In genomic region chr10:67051466-67051865, GRCm38 (mm10) we compare ENCODE assay signal across 18 mouse cellular contexts. TPM values are rescaled to one million over a fixed set of nuclear protein-coding genes. Genes with fewer than 3 reads are reported as not detected.
DNase-seq lines count a peak whose midpoint lies in the region; ATAC-seq and TF ChIP-seq lines count a peak whose summit lies in the region.
"Had no signal": no experiment of that assay in that cellular context is flagged by ENCODE, and none has a peak within 500 bp of the region (broad histone marks: within the 10 kb centered on the region; RNA-seq: fewer than 3 reads in every experiment).

No protein-coding gene starts in this region.

- WGBS in hindbrain, embryonic 16.5 days = 80% methylated on average over 5 of the region's 5 CpGs
- 74% methylated on average over 5 of the region's 5 CpGs for WGBS in hindbrain, embryonic 10.5 days
- 38% methylated on average over 5 of the region's 5 CpGs for WGBS in embryonic facial prominence, embryonic 13.5 days
- 98% methylated on average over 5 of the region's 5 CpGs for WGBS in thymus, adult 2 months

- ATAC-seq in hindbrain, embryonic 16.5 days = no peak
- ATAC-seq in embryonic facial prominence, embryonic 13.5 days (ENCODE audit: insufficient number of reproducible peaks, insufficient read depth, low FRiP score, low TSS enrichment, low read depth) = no peak
- ATAC-seq: forebrain, embryonic 14.5 days; midbrain, embryonic 13.5 days had no signal

- intact Hi-C loops in gastrocnemius, adult 2 months (cut with DNase I) = loop anchor here (5.0 kb wide), 2 partner anchors 49 to 136 kb away; no protein-coding TSS in a partner anchor

- H3K4me1 ChIP-seq in hindbrain, embryonic 16.5 days (ENCODE audit: control insufficient read depth, insufficient read depth, low read depth, low read length) = peaks cover 5% of the 10 kb centered on the region
- peaks cover 22% of the 10 kb centered on the region for H3K4me1 ChIP-seq in hindbrain, embryonic 10.5 days (replicated peaks)
- peaks cover 47% of the 10 kb centered on the region for H3K4me1 ChIP-seq in embryonic facial prominence, embryonic 13.5 days
- H3K4me1 ChIP-seq in thymus, adult 2 months (replicated peaks; ENCODE audit: control insufficient read depth, insufficient read depth, low read length) = peaks cover 4% of the 10 kb centered on the region

- no peak for TF ChIP-seq POLR2A in thymus, adult 2 months (IDR thresholded peaks at IDR 0.05; ENCODE audit: control insufficient read depth, extremely low read depth, insufficient read depth, low read length, poor library complexity)

- DNase-seq in gastrocnemius, adult 2 months = no peak
- no peak for DNase-seq in gastrocnemius, postnatal 4 days (ENCODE audit: low spot score in 2 of 2)
- DNase-seq in hindbrain, embryonic 10.5 days (ENCODE audit: low spot score) = no peak
- peak; percentile 48 for DNase-seq in A20 (ENCODE audit: low read depth, low spot score)
- no peak for DNase-seq in thymus, adult 2 months
- no peak for DNase-seq in adrenal gland, adult 18-20 months (ENCODE audit: low spot score in 2 of 2)
- DNase-seq: adrenal gland, postnatal 14 days; cerebellum, postnatal 14 days; heart, postnatal 4 days; kidney, adult 18-20 months; layer of hippocampus, adult 9-11 months; lung, postnatal 4 days; right cerebral cortex, postnatal 4 days; thymus, postnatal 14 days had no signal

- H3K4me2 ChIP-seq in hindbrain, embryonic 16.5 days (ENCODE audit: low read length) = no peak overlapping the region
- H3K4me2 ChIP-seq in embryonic facial prominence, embryonic 13.5 days = no peak overlapping the region
- H3K4me2 ChIP-seq: midbrain, embryonic 13.5 days had no signal

- no peaks in the 10 kb centered on the region for H3K27me3 ChIP-seq in hindbrain, embryonic 16.5 days (replicated peaks; ENCODE audit: control insufficient read depth, insufficient read depth, low read length)
- no peaks in the 10 kb centered on the region for H3K27me3 ChIP-seq in hindbrain, embryonic 10.5 days (ENCODE audit: insufficient read depth, poor library complexity, severe bottlenecking)
- H3K27me3 ChIP-seq in embryonic facial prominence, embryonic 13.5 days = no peaks in the 10 kb centered on the region
- no peaks in the 10 kb centered on the region for H3K27me3 ChIP-seq in thymus, adult 2 months (ENCODE audit: control insufficient read depth, insufficient read depth, low read length)
- H3K27me3 ChIP-seq: midbrain, embryonic 13.5 days had no signal

- no peak overlapping the region for H3K9ac ChIP-seq in hindbrain, embryonic 16.5 days (ENCODE audit: low read depth, low read length)
- H3K9ac ChIP-seq in embryonic facial prominence, embryonic 13.5 days = no peak overlapping the region
- H3K9ac ChIP-seq: midbrain, embryonic 13.5 days had no signal

- no peak for TF ChIP-seq CTCF in gastrocnemius, adult 2 months (IDR thresholded peaks at IDR 0.05)
- no peak for TF ChIP-seq CTCF in thymus, adult 2 months (IDR thresholded peaks at IDR 0.05; ENCODE audit: borderline replicate concordance, control insufficient read depth, extremely low read depth, insufficient read depth, low read length, poor library complexity)

- no peak overlapping the region for H3K4me3 ChIP-seq in gastrocnemius, adult 2 months
- H3K4me3 ChIP-seq in hindbrain, embryonic 16.5 days (ENCODE audit: low read length) = no peak overlapping the region
- H3K4me3 ChIP-seq in hindbrain, embryonic 10.5 days = no peak overlapping the region
- no peak overlapping the region for H3K4me3 ChIP-seq in embryonic facial prominence, embryonic 13.5 days
- H3K4me3 ChIP-seq in thymus, adult 2 months (ENCODE audit: control insufficient read depth, insufficient read depth, low read length) = no peak overlapping the region
- H3K4me3 ChIP-seq: midbrain, embryonic 13.5 days had no signal

- H3K9me3 ChIP-seq in hindbrain, embryonic 16.5 days (ENCODE audit: control insufficient read depth, low read length) = no peaks in the 10 kb centered on the region
- H3K9me3 ChIP-seq in hindbrain, embryonic 10.5 days = no peaks in the 10 kb centered on the region
- no peaks in the 10 kb centered on the region for H3K9me3 ChIP-seq in embryonic facial prominence, embryonic 13.5 days
- H3K9me3 ChIP-seq: midbrain, embryonic 13.5 days had no signal

- H3K36me3 ChIP-seq in hindbrain, embryonic 16.5 days (ENCODE audit: control insufficient read depth, insufficient read depth, low read length) = no peaks in the 10 kb centered on the region
- 0 out of 2 replicates have a peak, but pooled peaks cover 6% of the 10 kb centered on the region for H3K36me3 ChIP-seq in hindbrain, embryonic 10.5 days
- no peaks in the 10 kb centered on the region for H3K36me3 ChIP-seq in embryonic facial prominence, embryonic 13.5 days
- H3K36me3 ChIP-seq in thymus, adult 2 months (ENCODE audit: control insufficient read depth, insufficient read depth, low read length) = no peaks in the 10 kb centered on the region
- H3K36me3 ChIP-seq: midbrain, embryonic 13.5 days had no signal

- H3K27ac ChIP-seq in gastrocnemius, adult 2 months = peak overlapping the region; percentile 53
- peak overlapping the region; percentile 48 for H3K27ac ChIP-seq in hindbrain, embryonic 16.5 days (ENCODE audit: low read depth, low read length)
- H3K27ac ChIP-seq in hindbrain, embryonic 10.5 days = no peak overlapping the region
- peak overlapping the region; percentile 16; the same call in 1 of the 2 replicates for H3K27ac ChIP-seq in embryonic facial prominence, embryonic 13.5 days
- no peak overlapping the region for H3K27ac ChIP-seq in thymus, adult 2 months (ENCODE audit: control insufficient read depth, insufficient read depth, low read length)
- H3K27ac ChIP-seq: midbrain, embryonic 13.5 days had no signal

RNA-seq across cellular contexts. Expression of gene Jmjd1c, which starts 44.5 kb away (rescaled TPM):
- total RNA-seq in gastrocnemius, adult 2 months (2021) = 10 to 100 TPM; 23.7 to 26.6 TPM
- total RNA-seq in gastrocnemius, postnatal 4 days (2021) = 10 to 100 TPM; 61.0 to 70.4 TPM
- polyA plus RNA-seq in hindbrain, embryonic 16.5 days (2015; fragmentation: Nextera tagmentation; extraction: Ambion mirVana) = 33.4 and 35.5 TPM in 2 replicates
- polyA plus RNA-seq in hindbrain, embryonic 10.5 days (2016; fragmentation: Nextera tagmentation; extraction: Ambion mirVana) = 32.7 and 36.7 TPM in 2 replicates
- 50.7 and 53.0 TPM in 2 replicates for polyA plus RNA-seq in embryonic facial prominence, embryonic 13.5 days (2015; fragmentation: Nextera tagmentation; extraction: Ambion mirVana)
- 31.5 and 38.4 TPM in 2 replicates for polyA plus RNA-seq in thymus, adult 2 months (2012; rRNA removed)
- 10 to 100 TPM; 44.4 to 49.7 TPM for total RNA-seq in adrenal gland, adult 18-20 months (2021)

RNA-seq across cellular contexts. Expression of gene Reep3, which starts 45.3 kb away (rescaled TPM):
- total RNA-seq in gastrocnemius, adult 2 months (2021) = 10 to 100 TPM in 1 of 2 experiments, 1 to 10 TPM in 1; 9.7 to 10.8 TPM
- total RNA-seq in gastrocnemius, postnatal 4 days (2021) = 10 to 100 TPM; 33.6 to 34.4 TPM
- polyA plus RNA-seq in hindbrain, embryonic 16.5 days (2015; fragmentation: Nextera tagmentation; extraction: Ambion mirVana) = 32.7 and 36.2 TPM in 2 replicates
- 34.7 and 35.1 TPM in 2 replicates for polyA plus RNA-seq in hindbrain, embryonic 10.5 days (2016; fragmentation: Nextera tagmentation; extraction: Ambion mirVana)
- 46.3 and 51.3 TPM in 2 replicates for polyA plus RNA-seq in embryonic facial prominence, embryonic 13.5 days (2015; fragmentation: Nextera tagmentation; extraction: Ambion mirVana)
- polyA plus RNA-seq in thymus, adult 2 months (2012; rRNA removed) = 12.9 and 13.2 TPM in 2 replicates
- 10 to 100 TPM; 40.7 to 41.0 TPM for total RNA-seq in adrenal gland, adult 18-20 months (2021)

Comparison
In these comparisons a context has a peak if more than half of its experiments do, and no peak if none do; other contexts are left out.
1. H3K27ac ChIP-seq: peak in gastrocnemius, adult 2 months (single experiment), hindbrain, embryonic 16.5 days (single experiment) and embryonic facial prominence, embryonic 13.5 days (single experiment); none in hindbrain, embryonic 10.5 days (single experiment) and thymus, adult 2 months (single experiment).